Mouse (Mus musculus) intestine, postnatal 0 days (tissue): ENCODE measurements at regions not wholly inside any gene's neighbourhood (a gene's known extent, or its start where the extent isn't known, plus 50 kb on each side); places are given as distances from the start of the nearest gene placed in this dataset.

Experiments
- ATAC-seq: fragments of 200-750 bp; cut with Nextera tagmentation; 2 replicates; pipeline ENCODE4 v1.8.0; 2017; ENCODE audit warnings: mild to moderate bottlenecking, moderate TSS enrichment, moderate library complexity
- H3K27ac ChIP-seq: fragments of 300-500 bp; sonication (generic); 2 replicates; pipeline ENCODE4 v1.5.1; 2014; ENCODE audit warnings: mild to moderate bottlenecking, low read depth, low read length, moderate library complexity
- H3K27me3 ChIP-seq: fragments of 300-500 bp; sonication (generic); replicated peaks from 2 replicates; pipeline ENCODE4 v1.6.1; 2014; ENCODE audit warnings: low read length, mixed read lengths; ENCODE audit not compliant: control insufficient read depth, insufficient read depth
- H3K36me3 ChIP-seq: fragments of 300-500 bp; sonication (generic); 2 replicates; pipeline ENCODE4 v1.6.1; 2014; ENCODE audit warnings: mild to moderate bottlenecking, moderate library complexity; ENCODE audit not compliant: control insufficient read depth, insufficient read depth
- H3K4me1 ChIP-seq: fragments of 300-500 bp; sonication (generic); replicated peaks from 2 replicates; pipeline ENCODE4 v1.6.1; 2014; ENCODE audit warnings: antibody characterized with exemption, low read length, mixed read lengths; ENCODE audit not compliant: control insufficient read depth, insufficient read depth
- H3K4me2 ChIP-seq: fragments of 300-500 bp; sonication (generic); replicated peaks from 2 replicates; pipeline ENCODE4 v1.6.1; 2014; ENCODE audit warnings: low read depth, mild to moderate bottlenecking, moderate library complexity
- H3K4me3 ChIP-seq: fragments of 300-500 bp; sonication (generic); 2 replicates; pipeline ENCODE4 v1.5.1; 2014; ENCODE audit warnings: low read depth, low read length
- H3K9ac ChIP-seq: fragments of 300-500 bp; sonication (generic); 2 replicates; pipeline ENCODE4 v1.6.1; 2014; ENCODE audit warnings: mild to moderate bottlenecking, low read depth, low read length
- H3K9me3 ChIP-seq: fragments of 300-500 bp; sonication (generic); 2 replicates; pipeline ENCODE4 v1.6.1; 2016; ENCODE audit warnings: mixed run types; ENCODE audit not compliant: control insufficient read depth
- CTCF ChIP-seq: sonication (generic); IDR thresholded peaks from 2 replicates; pipeline ENCODE4 v1.5.1; 2016; ENCODE audit warnings: low read depth, mild to moderate bottlenecking, control low read depth, antibody characterized with exemption, moderate library complexity
- WGBS: fragments of 180-500 bp; shearing (Covaris S2); extraction: QIAGEN DNeasy Blood & Tissue Kit; methylation state at CpG from one replicate; pipeline ENCODE4 v1.1.7; 2014; 5-methylcytosine and 5-hydroxymethylcytosine counted together

- no peaks in the 10 kb centered on the region for H3K36me3 ChIP-seq
- H3K27ac ChIP-seq, result no peak overlapping the region
- WGBS, result 7% methylated on average over 10 of the region's 10 CpGs
- no peak overlapping the region for H3K9ac ChIP-seq
- H3K27me3 ChIP-seq, result peaks cover 16% of the 10 kb centered on the region; the same call in 1 of the 2 replicates
- H3K9me3 ChIP-seq, result no peaks in the 10 kb centered on the region
- TF ChIP-seq CTCF, result no peak
- no peak for ATAC-seq
- H3K4me2 ChIP-seq, result 0 out of 2 replicates have a peak overlapping the region, but pooled peaks have one; percentile 7
- H3K4me1 ChIP-seq, result no peaks in the 10 kb centered on the region
- peak overlapping the region; percentile 7; the same call in 1 of the 2 replicates for H3K4me3 ChIP-seq
Measured at GRCm38 (mm10) chr5:106756937-106757371, 59.9 kb upstream of the Zfp644 start.

GRCm38 (mm10) chr5:106753289-106753688 is 56.2 kb upstream of the Zfp644 start:
- H3K27ac ChIP-seq, result no peak overlapping the region
- ATAC-seq, result no peak
- H3K27me3 ChIP-seq, result peaks cover 16% of the 10 kb centered on the region; the same call in 1 of the 2 replicates
- 63% methylated on average over 1 of the region's 1 CpGs for WGBS
- no peak overlapping the region for H3K9ac ChIP-seq
- no peak overlapping the region for H3K4me3 ChIP-seq
- no peaks in the 10 kb centered on the region for H3K4me1 ChIP-seq
- H3K36me3 ChIP-seq, result no peaks in the 10 kb centered on the region
- H3K9me3 ChIP-seq, result no peaks in the 10 kb centered on the region
- no peak overlapping the region for H3K4me2 ChIP-seq
- no peak for TF ChIP-seq CTCF

GRCm38 (mm10) chr5:106750168-106750567 is 53.1 kb upstream of the Zfp644 start:
- TF ChIP-seq CTCF, result no peak
- WGBS, result 88% methylated on average over 2 of the region's 2 CpGs
- no peaks in the 10 kb centered on the region for H3K9me3 ChIP-seq
- H3K27me3 ChIP-seq, result no peaks in the 10 kb centered on the region
- H3K4me1 ChIP-seq, result no peaks in the 10 kb centered on the region
- H3K9ac ChIP-seq, result no peak overlapping the region
- H3K4me3 ChIP-seq, result no peak overlapping the region
- H3K27ac ChIP-seq, result no peak overlapping the region
- no peak overlapping the region for H3K4me2 ChIP-seq
- ATAC-seq, result no peak
- H3K36me3 ChIP-seq, result no peaks in the 10 kb centered on the region

- Histone ChIP-seq H3K27ac (no peak overlapping the region), H3K27me3 (no peaks in the 10 kb centered on the region), H3K4me2 (no peak overlapping the region), H3K9ac (no peak overlapping the region), H3K4me3 (no peak overlapping the region), H3K9me3 (no peaks in the 10 kb centered on the region), H3K36me3 (no peaks in the 10 kb centered on the region), H3K4me1 (no peaks in the 10 kb centered on the region)
- ATAC-seq, result no peak
- no peak for TF ChIP-seq CTCF
- 63% methylated on average over 12 of the region's 12 CpGs for WGBS
Measured at GRCm38 (mm10) chr5:106748527-106749138, 51.5 kb upstream of the Zfp644 start.
